Mouse (Mus musculus) hindbrain, embryonic 12.5 days (tissue): ENCODE results near the gene Tgfbr2. TPM values are rescaled to one million over a fixed set of nuclear protein-coding genes. Genes with fewer than 3 reads are reported as not detected.

Experiments
- ATAC-seq: fragments of 200-750 bp; cut with Nextera tagmentation; 2 replicates; pipeline ENCODE4 v1.8.0; 2017; ENCODE audit warnings: moderate TSS enrichment; ENCODE audit not compliant: low FRiP score
- H3K27ac ChIP-seq: fragments of 300-500 bp; sonication (generic); 2 replicates; pipeline ENCODE4 v1.5.1; 2016; ENCODE audit warnings: mild to moderate bottlenecking
- H3K27me3 ChIP-seq: fragments of 300-500 bp; sonication (generic); 2 replicates; pipeline ENCODE4 v1.6.1; 2016; ENCODE audit warnings: mild to moderate bottlenecking
- H3K36me3 ChIP-seq: fragments of 300-500 bp; sonication (generic); 2 replicates; pipeline ENCODE4 v1.6.1; 2016; ENCODE audit warnings: mild to moderate bottlenecking
- H3K4me1 ChIP-seq: fragments of 300-500 bp; sonication (generic); 2 replicates; pipeline ENCODE4 v1.6.1; 2016
- H3K4me2 ChIP-seq: fragments of 300-500 bp; sonication (generic); replicated peaks from 2 replicates; pipeline ENCODE4 v1.6.1; 2016; ENCODE audit warnings: mild to moderate bottlenecking
- H3K4me3 ChIP-seq: fragments of 300-500 bp; sonication (generic); 2 replicates; pipeline ENCODE4 v1.5.1; 2016; ENCODE audit warnings: mild to moderate bottlenecking
- H3K9ac ChIP-seq: fragments of 300-500 bp; sonication (generic); 2 replicates; pipeline ENCODE4 v1.6.1; 2016; ENCODE audit warnings: mild to moderate bottlenecking, moderate library complexity
- H3K9me3 ChIP-seq: fragments of 300-500 bp; sonication (generic); replicated peaks from 2 replicates; pipeline ENCODE4 v1.6.1; 2016; ENCODE audit warnings: mild to moderate bottlenecking
- WGBS: fragments of 180-500 bp; shearing (Covaris S2); methylation state at CpG from one replicate; pipeline ENCODE4 v1.1.7; 2016; 5-methylcytosine and 5-hydroxymethylcytosine counted together
- polyA plus RNA-seq: library from polyadenylated mRNA; unstranded; fragments of >200 nt; fragmentation: Nextera tagmentation; extraction: Ambion mirVana; gene quantifications from 2 replicates; pipeline ENCODE4 v1.2.1, GENCODE M21; 2016

Gene Tgfbr2
- 18.9 and 19.3 TPM in 2 replicates for polyA plus RNA-seq

DNA sequence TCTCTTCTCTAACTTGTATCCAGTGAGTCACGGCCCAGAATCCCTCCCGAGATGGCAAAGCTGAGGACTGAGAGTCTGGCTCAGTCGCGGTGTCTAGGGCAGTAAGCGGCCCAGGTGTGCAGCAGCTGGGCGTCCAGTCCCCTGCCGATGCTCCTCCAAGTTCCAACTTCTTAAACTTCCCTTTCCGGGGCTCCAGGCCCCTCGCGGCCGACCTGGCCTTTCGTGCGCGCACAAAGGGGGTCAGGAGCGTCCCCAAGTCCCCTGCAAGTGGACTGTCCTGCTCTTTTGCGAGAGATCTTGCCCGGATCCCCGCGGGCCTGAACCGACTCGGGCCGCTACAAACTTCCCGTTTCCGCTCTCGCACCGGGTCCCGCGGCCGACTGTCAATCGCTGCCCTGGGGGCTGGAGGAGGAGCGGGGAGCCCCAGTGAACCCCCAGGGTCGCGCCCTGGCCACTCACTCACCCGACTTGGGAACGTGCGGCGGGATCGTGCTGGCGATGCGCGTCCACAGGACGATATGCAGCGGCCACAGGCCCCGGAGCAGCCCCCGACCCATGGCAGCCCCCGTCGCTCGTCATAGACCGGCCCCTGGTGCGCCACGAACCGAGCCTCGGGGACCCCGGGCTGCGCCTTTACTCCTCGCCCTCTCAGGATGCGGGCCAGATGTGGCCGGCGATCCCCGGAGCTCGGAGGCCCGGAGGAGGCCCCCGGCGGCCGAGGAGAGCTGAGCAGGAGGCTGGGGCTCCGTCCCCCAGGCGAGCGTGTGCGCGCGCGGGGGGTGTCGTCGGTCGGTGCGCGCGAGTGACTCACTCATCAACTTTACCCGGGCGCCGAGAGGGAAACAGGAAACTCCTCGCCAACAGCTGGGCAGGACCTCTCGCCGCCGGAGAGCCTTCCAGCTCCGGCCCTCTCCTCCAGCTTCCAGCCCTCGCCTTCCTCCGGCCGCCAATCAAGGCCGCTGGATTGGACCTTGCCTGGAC is at the start of gene Tgfbr2:
Gene Tgfbr2 (minus strand): TSS at position 880 of the 981 bp plus-strand sequence.
- peaks cover 3% of the 10 kb centered on the region for H3K4me1 ChIP-seq
- peak within 1 kb of the TSS; percentile 53 for H3K4me3 ChIP-seq
- H3K27me3 ChIP-seq, result peaks cover 30% of the 10 kb centered on the region
- peak within 1 kb of the TSS; percentile 81 for H3K4me2 ChIP-seq
- under 1% methylated on average over 87 of the region's 90 CpGs for WGBS
- no peaks in the 10 kb centered on the region for H3K9me3 ChIP-seq
- no peaks in the 10 kb centered on the region for H3K36me3 ChIP-seq
- peak within 1 kb of the TSS; percentile 70 for H3K9ac ChIP-seq
- peak within 1 kb of the TSS; percentile 71 for H3K27ac ChIP-seq
- peak; percentile 60; the same call in 1 of the 2 replicates for ATAC-seq

- ATAC-seq, result no peak
- Histone ChIP-seq H3K27ac (no peak overlapping the region), H3K36me3 (no peaks in the 10 kb centered on the region), H3K9ac (no peak overlapping the region), H3K4me1 (peaks cover 8% of the 10 kb centered on the region), H3K4me3 (no peak overlapping the region), H3K4me2 (no peak overlapping the region), H3K27me3 (no peaks in the 10 kb centered on the region), H3K9me3 (no peaks in the 10 kb centered on the region)
- 85% methylated on average over 6 of the region's 6 CpGs for WGBS
These were observed 48.2 kb upstream of the Tgfbr2 start for GRCm38 (mm10) chr9:116223368-116223767.

DNA sequence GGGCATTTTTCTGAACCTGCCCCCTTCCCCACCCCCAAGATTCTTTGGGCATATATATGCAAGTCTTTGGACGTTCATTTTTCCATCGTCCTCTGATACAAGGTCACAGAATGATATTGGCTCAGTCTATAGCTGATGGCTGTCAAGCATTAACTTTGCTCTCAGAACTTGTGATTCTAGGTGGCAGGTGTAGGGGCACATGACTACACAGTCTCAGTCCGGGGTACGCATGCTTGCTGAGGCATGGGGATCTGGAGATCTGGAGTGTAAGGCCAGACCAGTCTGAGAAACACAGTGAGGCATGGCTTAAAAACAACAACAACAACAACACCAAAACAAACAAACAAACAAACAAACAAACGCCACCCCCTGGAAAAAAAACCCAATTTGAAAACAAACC is 47.5 kb upstream of the Tgfbr2 start:
- Histone ChIP-seq H3K27me3 (no peaks in the 10 kb centered on the region), H3K4me3 (no peak overlapping the region), H3K4me2 (no peak overlapping the region), H3K36me3 (no peaks in the 10 kb centered on the region), H3K9me3 (no peaks in the 10 kb centered on the region), H3K4me1 (peaks cover 8% of the 10 kb centered on the region), H3K27ac (no peak overlapping the region), H3K9ac (no peak overlapping the region)
- 94% methylated on average over 5 of the region's 5 CpGs for WGBS
- ATAC-seq, result no peak

DNA sequence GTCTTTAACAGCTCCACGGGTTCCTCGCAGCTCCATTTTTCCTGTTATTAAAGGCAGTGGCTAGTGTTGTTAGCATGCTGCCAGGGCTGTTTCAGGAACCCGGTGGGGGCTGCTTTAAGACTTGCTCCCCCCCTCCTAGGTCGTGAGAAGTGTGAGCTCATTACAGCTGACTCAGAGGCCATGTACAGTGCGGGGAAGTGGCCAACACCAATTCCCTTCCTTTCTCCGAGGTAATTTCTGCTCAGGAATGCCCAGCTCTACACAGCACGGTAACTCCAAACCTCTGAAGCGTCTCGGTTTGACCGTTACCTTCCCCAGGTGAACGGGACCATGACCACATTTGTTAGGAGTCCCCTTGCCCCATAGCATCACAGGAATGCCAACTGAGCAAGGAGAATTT is 46.8 kb upstream of the Tgfbr2 start:
- Histone ChIP-seq H3K27ac (no peak overlapping the region), H3K27me3 (no peaks in the 10 kb centered on the region), H3K9me3 (no peaks in the 10 kb centered on the region), H3K9ac (no peak overlapping the region), H3K4me2 (no peak overlapping the region), H3K36me3 (no peaks in the 10 kb centered on the region), H3K4me3 (no peak overlapping the region), H3K4me1 (peaks cover 8% of the 10 kb centered on the region)
- ATAC-seq, result no peak
- WGBS, result 70% methylated on average over 11 of the region's 11 CpGs

DNA sequence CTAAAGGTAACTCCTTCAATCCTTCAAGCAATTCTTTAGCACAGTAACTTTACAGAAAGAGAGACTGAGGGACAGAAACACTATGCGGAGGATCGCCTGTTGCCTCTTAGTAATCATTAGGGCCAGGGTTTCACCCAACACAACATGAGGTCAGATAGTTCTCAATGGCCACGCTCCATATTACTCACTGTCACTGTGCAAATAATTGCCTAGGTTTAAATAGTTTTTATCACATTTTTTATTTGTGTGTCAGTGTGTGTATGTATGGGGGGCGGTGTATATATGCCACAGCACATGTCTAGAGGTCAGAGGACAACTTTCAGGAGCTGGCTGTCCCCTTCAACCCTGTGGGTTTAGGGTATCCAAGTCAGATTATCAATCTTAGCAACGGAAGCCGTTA is 46.4 kb upstream of the Tgfbr2 start:
- no peak for ATAC-seq

DNA sequence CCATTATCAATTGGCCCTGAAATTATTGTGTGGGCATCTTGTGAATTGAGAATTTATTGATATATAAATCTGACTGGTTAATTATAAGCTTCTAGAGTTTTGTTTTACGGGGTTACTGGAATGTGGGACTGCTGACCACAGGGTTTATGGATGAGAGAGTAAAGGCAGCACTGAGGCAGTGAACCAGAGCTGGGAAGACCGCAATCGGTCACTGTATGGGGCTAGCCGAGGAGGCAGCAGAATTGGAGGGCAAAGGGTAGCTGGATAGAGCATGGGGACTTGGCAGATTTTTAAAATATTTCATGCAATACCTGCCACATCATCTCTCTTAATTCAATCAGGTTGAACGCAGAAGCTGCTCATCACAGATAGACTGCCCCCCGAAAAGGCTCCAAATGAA is 45.5 kb upstream of the Tgfbr2 start:
- H3K27ac ChIP-seq, result no peak overlapping the region
- no peak for ATAC-seq
- H3K36me3 ChIP-seq, result no peaks in the 10 kb centered on the region
- no peak overlapping the region for H3K4me3 ChIP-seq
- WGBS, result 93% methylated on average over 6 of the region's 6 CpGs
- H3K9ac ChIP-seq, result no peak overlapping the region
- H3K27me3 ChIP-seq, result no peaks in the 10 kb centered on the region
- H3K4me2 ChIP-seq, result no peak overlapping the region
- H3K9me3 ChIP-seq, result no peaks in the 10 kb centered on the region
- peaks cover 8% of the 10 kb centered on the region for H3K4me1 ChIP-seq

More for the DNA sequence above, 46.4 kb upstream of the Tgfbr2 start:
- Histone ChIP-seq H3K27ac (no peak overlapping the region), H3K4me2 (no peak overlapping the region), H3K36me3 (no peaks in the 10 kb centered on the region), H3K27me3 (no peaks in the 10 kb centered on the region), H3K9me3 (no peaks in the 10 kb centered on the region), H3K9ac (no peak overlapping the region), H3K4me3 (no peak overlapping the region), H3K4me1 (peaks cover 8% of the 10 kb centered on the region)
- 88% methylated on average over 6 of the region's 6 CpGs for WGBS

- H3K4me3 ChIP-seq, result no peak overlapping the region
- no peaks in the 10 kb centered on the region for H3K36me3 ChIP-seq
- no peak overlapping the region for H3K9ac ChIP-seq
- ATAC-seq, result no peak
- H3K4me1 ChIP-seq, result peaks cover 8% of the 10 kb centered on the region
- no peak overlapping the region for H3K4me2 ChIP-seq
- H3K27me3 ChIP-seq, result no peaks in the 10 kb centered on the region
- no peaks in the 10 kb centered on the region for H3K9me3 ChIP-seq
- no peak overlapping the region for H3K27ac ChIP-seq
- 89% methylated on average over 4 of the region's 4 CpGs for WGBS
These were observed 45.0 kb upstream of the Tgfbr2 start for GRCm38 (mm10) chr9:116220159-116220515.

- WGBS, result 78% methylated on average over 9 of the region's 9 CpGs
- Histone ChIP-seq H3K27ac (peak overlapping the region; percentile 40; the same call in 1 of the 2 replicates), H3K27me3 (no peaks in the 10 kb centered on the region), H3K4me3 (no peak overlapping the region), H3K9me3 (no peaks in the 10 kb centered on the region), H3K4me1 (peaks cover 8% of the 10 kb centered on the region), H3K36me3 (no peaks in the 10 kb centered on the region), H3K9ac (no peak overlapping the region), H3K4me2 (no peak overlapping the region)
- no peak for ATAC-seq
These were observed 44.3 kb upstream of the Tgfbr2 start for GRCm38 (mm10) chr9:116219234-116220158.

- ATAC-seq, result no peak
- Histone ChIP-seq H3K9ac (no peak overlapping the region), H3K36me3 (no peaks in the 10 kb centered on the region), H3K4me2 (no peak overlapping the region), H3K9me3 (no peaks in the 10 kb centered on the region), H3K27ac (peak overlapping the region; percentile 40; the same call in 1 of the 2 replicates), H3K4me3 (no peak overlapping the region), H3K4me1 (peaks cover 11% of the 10 kb centered on the region), H3K27me3 (no peaks in the 10 kb centered on the region)
- WGBS, result 44% methylated on average over 4 of the region's 4 CpGs
These were observed 43.6 kb upstream of the Tgfbr2 start for GRCm38 (mm10) chr9:116218780-116219179.

- H3K4me1 ChIP-seq, result peaks cover 20% of the 10 kb centered on the region
- no peak overlapping the region for H3K4me3 ChIP-seq
- no peaks in the 10 kb centered on the region for H3K27me3 ChIP-seq
- H3K27ac ChIP-seq, result no peak overlapping the region
- no peak overlapping the region for H3K4me2 ChIP-seq
- 85% methylated on average over 7 of the region's 7 CpGs for WGBS
- ATAC-seq, result no peak
- H3K9me3 ChIP-seq, result no peaks in the 10 kb centered on the region
- H3K9ac ChIP-seq, result no peak overlapping the region
- H3K36me3 ChIP-seq, result no peaks in the 10 kb centered on the region
These were observed 41.9 kb upstream of the Tgfbr2 start for GRCm38 (mm10) chr9:116217099-116217498.

DNA sequence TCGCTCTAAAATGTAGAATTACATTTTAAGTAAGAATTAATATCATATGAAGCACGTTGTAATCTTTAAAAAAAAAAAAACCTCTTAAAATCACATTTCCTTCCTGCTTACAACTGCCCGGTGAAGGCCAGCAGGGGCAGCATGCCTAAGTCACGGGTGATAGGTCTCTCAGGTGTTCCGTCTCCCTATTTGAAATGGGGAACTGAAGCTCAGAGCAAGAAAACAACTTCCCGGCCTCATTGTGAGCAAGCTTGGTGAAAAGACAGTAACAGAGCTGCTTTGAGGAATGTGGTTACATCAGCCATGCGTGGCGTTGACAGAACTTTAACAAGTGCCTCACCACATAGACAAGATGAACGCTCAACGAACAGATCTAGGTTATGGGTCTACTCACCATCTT is 41.5 kb upstream of the Tgfbr2 start:
- Histone ChIP-seq H3K9me3 (no peaks in the 10 kb centered on the region), H3K4me3 (no peak overlapping the region), H3K4me2 (no peak overlapping the region), H3K4me1 (peaks cover 20% of the 10 kb centered on the region), H3K9ac (no peak overlapping the region), H3K36me3 (no peaks in the 10 kb centered on the region), H3K27ac (no peak overlapping the region), H3K27me3 (no peaks in the 10 kb centered on the region)
- 86% methylated on average over 10 of the region's 10 CpGs for WGBS
- no peak for ATAC-seq

DNA sequence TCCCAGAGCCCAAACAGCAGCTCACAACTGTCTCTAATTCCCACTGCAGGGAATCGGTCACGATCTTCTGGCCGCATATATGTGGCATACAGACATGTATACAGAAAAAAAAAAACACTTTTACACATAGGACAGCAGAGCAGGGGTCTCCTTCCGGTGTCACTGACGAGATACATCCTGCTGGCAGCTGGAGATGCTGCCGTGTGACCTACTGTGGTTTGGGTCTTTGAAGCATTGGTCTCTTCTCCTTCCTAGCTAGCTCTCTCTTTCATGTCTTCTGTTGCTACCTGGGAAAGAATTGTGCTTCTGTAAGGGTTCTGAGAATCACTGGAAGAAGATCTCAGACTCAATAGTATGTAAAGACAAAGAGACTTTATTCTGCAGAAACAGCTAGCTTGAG is 39.1 kb upstream of the Tgfbr2 start:
- Histone ChIP-seq H3K27ac (no peak overlapping the region), H3K27me3 (no peaks in the 10 kb centered on the region), H3K4me2 (no peak overlapping the region), H3K4me1 (peaks cover 20% of the 10 kb centered on the region), H3K9me3 (no peaks in the 10 kb centered on the region), H3K4me3 (no peak overlapping the region), H3K9ac (no peak overlapping the region), H3K36me3 (no peaks in the 10 kb centered on the region)
- ATAC-seq, result no peak
- WGBS, result 77% methylated on average over 6 of the region's 6 CpGs
